Mouse (Mus musculus) gastrocnemius, postnatal 4 days (tissue): ENCODE measurements around the gene Syt2. TPM values are rescaled to one million over a fixed set of nuclear protein-coding genes. Genes with fewer than 3 reads are reported as not detected.

Source experiments
- DNase-seq, 2 experiments: peaks; one replicate each; pipeline ENCODE4 v3.0.0; 2021 to 2022; ENCODE audit warnings: low spot score in 2 of 2, mixed read lengths in 2 of 2
- total RNA-seq, 2 experiments: library from RNA; stranded (reverse); gene quantifications; 2 replicates each; pipeline ENCODE4 v1.2.3; 2021

The Syt2 gene
- total RNA-seq, 2 experiments from 2014 or later: 0.08 TPM; not detected in 1

DNA sequence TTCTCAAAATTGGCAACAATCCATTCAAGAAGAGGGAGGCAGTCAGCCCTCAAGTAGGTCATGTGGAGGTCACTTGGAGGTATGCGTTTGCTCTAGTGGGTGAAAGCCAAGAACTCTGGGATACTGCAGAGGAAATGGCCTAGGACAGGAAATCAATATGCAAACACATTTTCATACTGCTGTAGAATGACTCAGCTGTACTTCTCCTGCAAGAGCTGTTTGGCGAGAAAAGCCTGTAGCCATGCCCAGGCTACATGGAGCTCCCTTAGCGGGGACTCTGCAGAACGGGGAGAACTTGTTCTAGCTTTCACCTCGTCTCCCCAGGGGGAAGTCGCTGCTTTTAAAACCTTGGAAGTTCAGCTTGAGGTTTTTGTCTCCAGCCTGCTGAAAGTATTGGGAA, 124.9 kb downstream of the Syt2 start:
- peak in 1 of 2 experiments; percentile 47 for DNase-seq

DNA sequence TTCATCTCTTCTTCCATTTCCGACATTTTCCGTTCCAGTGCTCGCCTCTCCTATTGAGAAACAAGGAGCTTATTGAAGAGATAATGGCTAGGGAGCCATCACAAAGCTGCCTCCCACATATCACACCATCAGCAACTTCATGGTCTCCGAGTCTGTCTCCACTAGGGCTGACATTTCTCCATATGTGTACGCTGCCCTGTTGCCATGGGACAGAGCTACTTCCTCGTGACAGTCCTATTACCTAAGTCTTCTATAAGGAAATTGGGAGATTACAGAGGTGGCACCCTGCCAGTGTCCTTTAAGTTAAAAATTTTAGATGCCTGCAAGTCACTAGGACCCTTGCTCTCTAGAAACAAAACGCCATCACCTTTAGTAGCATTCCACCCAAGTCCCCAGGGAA, 125.5 kb downstream of the Syt2 start:
- DNase-seq: no peak

DNA sequence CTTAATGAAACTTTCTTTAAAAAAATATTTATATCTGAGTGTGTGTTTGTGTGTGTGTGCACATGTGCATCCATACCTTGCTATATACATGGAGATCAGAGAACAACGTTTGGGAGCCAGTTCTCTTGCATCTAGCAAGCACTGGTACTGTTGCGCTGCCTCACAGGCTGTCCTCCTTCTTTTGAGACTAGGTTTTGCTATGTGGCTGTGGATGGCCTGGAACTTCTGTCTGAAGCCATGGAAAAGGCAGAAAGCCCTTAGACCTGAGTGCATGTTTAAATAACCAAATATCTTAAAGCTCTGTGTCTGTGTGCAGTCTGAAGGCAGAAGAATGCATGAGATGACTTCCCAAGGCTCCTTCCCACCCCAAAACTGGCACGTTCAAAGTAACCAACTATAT, 126.3 kb downstream of the Syt2 start:
- no peak for DNase-seq

DNA sequence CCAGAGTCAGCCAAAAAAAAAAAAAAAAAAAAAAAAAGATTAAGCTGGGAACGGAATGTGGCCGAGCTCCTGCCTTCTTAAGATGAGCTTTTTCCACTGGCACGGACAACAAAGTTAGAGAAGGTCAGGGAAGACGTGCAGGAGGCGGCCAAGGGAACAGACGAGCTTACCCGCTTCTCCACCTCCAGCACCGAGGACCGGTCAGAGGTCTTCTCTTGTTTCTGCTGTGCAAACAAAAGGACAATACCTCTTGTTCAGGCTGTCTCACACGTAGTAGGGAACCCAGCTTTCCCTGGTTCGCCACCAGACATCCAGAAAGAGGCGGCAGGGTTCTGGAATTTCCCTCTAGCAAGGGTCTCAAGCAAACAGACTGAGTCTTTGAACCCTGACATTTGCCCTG, 126.8 kb downstream of the Syt2 start:
- no peak for DNase-seq

DNA sequence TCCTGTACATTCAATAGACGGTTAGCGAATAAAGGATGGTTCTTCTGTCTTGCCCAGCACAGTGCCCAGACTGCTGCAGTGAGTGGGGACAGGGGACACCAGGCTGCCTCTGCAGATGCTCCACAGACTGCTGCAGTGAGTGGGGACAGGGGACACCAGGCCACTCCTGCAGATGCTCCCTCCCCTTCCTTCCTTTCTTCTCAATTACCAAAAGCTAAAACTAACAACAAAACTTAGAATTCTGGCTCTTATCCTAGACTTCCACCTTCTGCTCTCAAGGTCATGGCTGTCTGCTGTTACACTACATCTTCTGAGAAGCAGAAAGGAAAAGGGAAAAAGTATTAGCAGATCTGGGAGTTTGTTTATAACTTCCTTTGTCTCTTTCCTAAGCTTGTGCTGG, 127.8 kb downstream of the Syt2 start:
- DNase-seq: no peak

DNA sequence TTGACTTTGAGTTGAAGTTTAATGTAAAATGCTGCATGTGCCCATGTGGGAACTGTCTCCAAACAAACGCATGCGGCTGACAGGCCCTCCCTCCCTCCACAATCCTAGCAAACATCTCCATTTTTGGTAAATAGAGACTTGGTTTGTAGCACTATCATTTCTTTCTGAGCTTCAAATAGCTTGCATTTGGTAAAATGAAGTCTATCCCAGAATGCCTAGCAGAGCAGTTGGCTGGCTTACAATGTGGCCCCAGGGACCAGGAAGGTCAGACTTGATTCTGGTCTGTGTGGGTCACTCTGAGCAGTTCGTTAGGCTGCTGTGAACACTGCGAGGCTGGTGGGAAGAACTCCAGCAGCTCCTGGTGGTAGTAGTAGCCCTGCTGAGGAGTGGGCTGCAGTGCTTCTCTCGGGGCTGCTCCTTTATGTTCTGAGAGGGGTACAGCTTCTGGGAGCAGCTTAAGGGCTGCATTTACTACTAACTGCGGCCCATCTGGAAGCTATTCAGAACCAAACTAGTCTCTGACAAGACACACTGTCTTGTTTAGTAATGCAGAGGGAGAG, 128.3 kb downstream of the Syt2 start:
- DNase-seq: no peak

DNA sequence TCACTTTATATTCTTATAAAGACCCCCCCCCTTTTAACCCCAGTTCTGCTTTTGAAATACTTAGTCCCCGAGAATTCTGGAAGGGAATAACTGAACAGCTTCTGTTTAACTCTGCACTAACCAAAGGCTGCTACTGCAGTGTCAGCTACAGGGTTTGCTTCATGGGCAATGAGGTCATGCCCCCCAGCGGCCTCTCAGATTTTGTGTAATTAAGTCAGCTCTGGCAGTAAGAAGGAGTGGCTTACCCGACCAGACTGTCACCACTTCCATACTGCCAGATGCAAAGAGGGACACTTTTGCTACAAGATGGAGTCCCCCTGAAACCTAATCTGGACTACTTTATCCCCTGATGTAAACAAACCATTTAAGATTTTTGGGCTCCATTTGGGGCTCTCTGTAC, 129.2 kb downstream of the Syt2 start:
- no peak for DNase-seq

DNA sequence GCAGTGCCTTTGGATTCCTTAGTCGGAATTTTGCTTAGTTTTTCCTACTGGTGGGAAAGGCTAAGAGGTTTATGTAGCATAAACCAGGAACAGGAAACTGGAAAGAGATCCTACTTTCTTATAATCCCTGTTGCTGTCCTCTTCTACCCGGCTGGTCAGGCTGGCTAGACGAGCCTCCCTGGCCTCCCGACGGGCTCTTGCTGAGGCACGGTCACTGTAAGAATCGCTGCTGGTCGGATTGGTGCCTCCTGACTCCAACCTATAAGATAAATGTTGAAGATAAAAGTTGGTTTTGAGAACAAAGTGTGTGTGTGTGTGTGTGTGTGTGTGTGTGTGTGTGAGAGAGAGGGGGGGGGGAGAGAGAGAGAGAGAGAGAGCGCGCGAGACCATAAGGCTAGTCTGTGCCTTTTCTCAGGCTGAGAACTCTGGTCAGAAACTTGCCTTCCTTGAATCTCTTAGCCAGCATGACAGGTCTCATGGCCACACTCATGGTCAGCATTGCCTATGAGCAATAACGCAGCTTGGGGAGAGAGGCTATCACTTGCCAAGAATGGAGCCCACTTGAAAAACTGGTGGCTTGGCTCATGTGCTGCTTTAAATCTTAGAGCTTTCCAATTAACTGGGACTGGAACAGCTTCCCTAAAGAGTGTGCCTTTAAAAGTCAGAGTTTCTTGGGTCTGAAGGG, 130.9 kb downstream of the Syt2 start:
- no peak for DNase-seq

DNA sequence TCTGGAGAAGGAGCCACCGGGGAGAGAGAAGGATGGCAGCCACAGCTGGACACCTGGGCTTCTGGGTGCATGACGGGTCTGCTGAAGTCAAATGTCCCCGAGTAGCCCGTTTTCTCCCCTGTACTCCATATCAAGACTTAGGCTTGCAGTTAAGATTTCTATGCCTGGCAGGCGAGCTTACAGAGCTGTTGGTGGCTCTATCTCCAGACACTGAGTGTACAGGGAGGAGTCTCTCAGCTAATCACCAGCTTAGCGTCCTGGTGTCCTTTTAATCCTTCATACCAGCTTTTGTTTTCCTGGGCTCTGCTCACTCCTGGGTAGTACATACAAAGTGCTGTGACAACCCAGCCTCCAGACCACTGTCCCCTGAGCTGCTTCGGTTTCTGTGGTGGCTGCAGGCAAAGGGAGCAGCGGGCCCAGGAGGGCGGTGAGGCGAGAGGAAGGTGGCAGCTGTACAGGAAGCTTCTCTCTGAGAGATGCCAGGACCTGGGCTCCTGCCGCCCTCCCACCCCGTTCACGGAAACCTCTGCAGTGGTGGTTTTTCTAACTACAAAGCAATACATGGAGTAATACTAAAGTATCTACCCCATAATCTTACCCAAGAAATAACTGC, 131.6 kb downstream of the Syt2 start:
- no peak for DNase-seq

DNA sequence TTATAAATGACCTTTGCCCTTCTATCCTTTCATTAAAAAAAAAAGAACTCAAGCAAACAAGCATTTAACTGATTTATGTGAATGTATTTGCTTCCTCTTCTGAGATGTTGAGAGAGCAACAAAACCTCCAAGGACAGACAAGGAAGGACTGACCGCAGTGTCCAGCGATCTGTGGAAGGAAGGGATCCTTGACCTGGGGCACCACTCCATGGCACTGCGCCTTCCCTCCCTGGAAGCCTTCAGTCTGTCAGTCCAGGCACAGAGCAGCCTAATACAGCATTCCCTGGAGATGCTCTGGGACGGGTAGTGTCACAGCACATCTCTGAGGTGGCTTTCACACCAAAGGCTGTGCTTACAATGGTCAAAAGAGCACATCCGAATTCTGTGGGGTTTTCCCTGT, 136.3 kb downstream of the Syt2 start:
- DNase-seq: no peak

DNA sequence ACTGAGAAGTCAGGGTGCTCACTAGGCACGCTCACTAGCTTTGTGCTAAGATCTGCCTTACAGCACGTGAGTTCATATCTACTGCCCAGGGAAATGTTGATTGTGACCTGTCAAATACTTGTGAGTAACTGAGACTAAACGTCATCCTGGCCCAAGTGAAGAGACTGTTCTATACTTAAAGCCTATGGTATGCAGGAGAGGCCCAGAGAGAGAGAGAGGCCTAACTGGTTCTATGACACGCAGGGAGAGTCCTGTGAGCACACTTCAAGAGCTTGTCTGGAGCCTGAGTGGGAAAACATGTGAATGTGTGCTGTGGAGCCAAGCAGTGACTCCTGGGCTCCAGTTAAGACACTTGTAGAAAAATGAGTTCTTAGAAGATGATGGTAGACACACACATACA, 137.5 kb downstream of the Syt2 start:
- DNase-seq: no peak

DNA sequence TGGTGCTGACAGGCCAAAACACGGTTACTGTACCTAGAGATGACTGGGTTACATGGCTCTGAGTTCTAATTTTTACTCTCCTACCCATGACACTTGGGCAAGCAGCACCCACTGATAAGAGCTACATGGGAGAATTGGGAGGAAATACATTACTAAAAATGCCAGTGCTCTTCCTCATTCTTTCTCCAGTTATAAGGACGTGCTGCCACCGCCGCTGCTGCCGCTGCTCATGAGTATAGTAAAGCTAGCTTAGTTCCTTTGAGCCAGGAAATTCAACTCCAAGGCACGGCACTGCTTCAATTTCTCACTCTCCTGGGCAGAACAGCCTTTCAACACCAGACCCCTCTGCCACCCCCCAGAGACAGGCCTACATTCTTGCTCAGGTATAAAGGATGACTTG, 138.0 kb downstream of the Syt2 start:
- no peak for DNase-seq

DNA sequence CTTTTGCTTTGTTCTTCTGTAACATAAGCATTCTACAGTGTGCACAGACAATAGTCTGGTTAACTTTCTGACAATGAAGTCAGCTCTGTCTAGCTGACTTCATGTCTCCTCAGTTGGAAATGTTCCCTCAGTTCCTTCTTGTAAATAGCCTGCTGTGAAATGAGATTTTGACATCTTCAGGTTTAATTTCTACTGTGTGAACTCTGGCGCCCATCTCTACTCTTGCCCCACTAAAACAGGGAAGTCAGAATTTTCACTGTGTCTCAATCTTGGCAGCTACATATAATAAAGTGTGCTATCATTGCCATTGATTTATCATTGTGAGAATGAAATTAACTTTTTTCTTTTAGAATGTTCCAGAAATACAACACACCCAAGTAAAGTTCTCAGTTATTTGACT, 138.4 kb downstream of the Syt2 start:
- no peak for DNase-seq

DNA sequence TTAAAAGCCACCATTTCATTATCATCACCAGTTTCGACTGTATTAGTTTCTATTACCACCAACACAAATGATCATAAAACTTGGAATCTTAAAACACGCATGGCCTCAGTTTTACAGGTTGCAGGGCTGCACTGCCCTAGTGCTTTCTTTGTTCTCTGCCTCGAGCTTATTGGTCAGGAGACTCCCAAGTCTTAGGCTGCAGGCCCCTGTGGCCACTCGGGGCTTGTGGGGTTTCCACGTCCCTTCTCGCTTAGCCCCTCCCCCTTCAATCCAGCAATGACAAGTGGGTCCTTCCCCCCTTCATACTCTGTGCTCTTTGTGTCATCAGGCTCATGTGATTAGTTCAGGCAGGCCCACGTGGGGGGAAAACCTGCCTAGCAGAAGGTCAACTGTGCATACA, 141.6 kb downstream of the Syt2 start:
- DNase-seq: no peak

DNA sequence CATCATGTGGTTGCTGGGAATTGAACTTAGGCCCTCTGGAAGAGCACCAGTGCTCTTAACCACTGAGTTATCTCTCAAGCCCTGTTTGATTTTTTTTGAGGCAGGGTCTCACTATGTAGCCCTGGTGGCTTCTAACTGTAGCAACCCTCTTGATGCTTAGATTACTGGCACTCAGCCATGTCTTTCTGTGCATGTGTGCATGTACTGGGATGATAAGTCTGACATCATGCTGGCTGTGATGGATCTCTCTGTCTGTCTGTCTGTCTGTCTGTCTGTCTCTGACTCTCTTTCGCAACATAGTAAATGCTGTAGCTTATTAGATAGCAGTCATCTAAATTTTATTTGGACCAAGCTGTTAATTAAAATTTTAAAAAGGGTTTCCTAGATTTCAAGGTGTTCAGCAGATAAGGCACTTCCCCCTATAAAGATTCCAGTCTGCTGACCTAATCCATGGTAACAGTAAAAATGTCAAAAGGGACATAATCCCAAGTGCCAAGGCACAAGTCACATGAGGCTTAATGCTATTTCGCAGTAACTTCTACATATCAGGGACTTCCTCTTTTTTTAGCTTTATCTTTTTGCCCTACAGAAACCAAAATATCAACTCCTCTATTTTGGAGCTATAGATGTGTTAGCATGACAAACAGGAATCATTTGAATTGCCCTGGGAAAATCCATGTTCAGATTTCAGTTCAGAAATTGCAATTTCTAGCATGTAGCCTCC, 144.4 kb downstream of the Syt2 start:
- no peak for DNase-seq

DNA sequence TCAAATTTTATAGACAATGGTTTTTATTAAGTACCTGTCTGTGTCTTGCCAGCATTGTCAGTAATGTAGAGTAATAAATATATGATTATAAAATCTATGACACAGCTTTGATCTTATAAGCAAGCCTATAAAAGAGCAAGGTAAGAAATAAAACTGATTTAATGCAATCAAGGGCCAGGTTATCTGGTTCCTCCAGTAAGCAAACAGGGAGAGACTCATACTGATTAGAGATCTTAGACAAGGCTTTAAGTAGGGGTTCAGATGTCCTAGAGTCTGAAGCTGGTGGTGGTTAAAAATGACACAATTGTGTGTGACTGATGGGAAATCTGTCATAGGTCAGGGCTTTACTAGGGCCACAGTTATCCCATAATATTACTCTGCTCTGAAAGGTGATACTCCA, 145.0 kb downstream of the Syt2 start:
- DNase-seq: no peak

DNA sequence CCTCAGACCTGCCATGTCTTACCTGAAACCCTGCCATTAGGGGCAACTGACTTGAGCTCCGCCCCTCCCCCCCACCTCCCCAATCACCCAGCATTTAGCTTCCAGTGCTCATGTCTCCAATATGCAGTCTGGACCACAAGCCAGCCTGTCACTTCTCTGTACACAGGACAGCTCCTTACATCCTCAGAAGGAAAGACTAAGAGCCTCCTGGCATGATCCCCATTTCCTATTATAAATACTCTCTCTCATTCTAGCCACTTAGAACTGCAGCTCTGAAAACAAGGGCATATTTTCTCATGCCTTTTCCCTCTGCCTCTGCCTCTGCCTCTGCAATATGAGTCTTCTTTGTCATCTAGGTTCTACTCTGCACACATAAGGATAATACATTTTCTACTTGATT, 149.6 kb downstream of the Syt2 start:
- no peak for DNase-seq

DNA sequence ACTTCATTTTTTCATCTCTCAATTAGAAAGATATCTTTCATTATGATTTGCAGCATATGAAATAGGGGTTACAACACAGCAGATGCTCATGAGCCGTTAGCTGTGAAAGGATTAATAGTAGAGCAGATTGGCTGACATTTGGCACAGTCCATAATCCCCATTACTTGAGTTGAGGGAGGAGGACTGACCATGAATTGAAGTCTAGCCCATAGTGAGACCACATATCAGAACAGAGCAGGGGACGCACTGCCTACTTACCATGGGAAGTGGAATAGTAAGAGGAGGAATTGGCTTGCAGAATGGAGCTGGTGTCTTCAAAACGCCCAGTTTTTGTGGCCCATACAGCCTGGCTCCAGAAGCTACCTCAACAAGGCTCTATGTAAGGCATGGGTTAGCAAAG, 150.1 kb downstream of the Syt2 start:
- no peak for DNase-seq

DNA sequence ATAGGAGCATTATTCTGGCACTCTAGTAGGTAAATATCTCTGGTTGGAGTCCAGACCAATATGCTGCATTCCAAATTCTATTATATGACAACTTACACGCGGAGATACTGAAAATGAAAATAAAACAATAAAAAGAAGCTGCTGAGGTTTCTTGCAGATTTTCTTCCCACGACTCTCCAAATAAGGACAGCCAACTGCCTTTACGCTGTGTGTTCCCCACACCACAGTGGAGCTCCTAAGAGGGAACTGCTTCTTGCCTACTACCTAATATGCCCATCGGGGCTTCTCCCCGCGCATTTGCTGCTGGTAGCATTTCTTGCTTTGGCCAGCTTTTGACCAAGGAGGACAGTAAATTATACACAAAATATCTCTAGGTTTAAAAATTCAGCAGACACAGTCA, 155.3 kb downstream of the Syt2 start:
- DNase-seq: no peak

DNA sequence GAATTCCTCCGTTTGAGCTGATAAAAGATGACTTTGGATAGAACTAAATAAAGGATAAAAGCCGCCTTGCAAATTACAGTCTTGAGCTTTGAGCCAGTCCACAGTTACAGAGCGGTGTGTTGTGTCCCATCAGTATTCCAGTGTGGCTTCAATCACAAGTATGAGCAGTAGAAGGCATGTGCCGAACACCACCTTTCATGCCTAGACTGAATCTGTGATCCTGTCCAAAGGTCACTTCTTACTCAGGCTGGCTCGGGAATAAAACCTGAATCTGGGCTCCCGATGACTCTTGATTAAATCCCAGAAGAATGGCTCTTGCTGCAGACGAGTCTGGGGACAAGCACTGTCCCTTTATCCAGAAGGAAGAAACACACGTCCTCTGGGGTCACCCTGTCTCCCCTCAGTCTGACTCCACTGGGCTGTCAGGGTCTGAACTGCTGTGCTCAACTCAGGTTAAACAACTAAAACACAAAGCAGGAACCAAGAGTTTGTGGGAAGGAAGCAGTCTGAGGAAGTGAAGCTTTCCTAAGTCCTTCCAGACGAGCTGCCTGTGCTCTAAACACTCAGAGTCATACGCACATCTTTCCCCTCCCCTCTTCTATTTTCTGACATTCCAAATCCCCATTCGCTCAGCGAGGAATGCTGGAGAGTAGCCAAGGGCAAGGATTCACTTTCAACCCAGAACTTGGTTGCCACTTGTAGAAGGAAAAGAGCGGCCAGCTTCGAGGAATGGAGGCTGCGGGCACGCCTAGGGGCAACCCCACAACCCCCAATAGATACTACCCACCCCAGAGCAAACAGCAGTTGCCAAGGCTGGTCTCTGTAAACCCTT, 157.0 kb downstream of the Syt2 start:
- peak; percentile 57 to 78 for DNase-seq

DNA sequence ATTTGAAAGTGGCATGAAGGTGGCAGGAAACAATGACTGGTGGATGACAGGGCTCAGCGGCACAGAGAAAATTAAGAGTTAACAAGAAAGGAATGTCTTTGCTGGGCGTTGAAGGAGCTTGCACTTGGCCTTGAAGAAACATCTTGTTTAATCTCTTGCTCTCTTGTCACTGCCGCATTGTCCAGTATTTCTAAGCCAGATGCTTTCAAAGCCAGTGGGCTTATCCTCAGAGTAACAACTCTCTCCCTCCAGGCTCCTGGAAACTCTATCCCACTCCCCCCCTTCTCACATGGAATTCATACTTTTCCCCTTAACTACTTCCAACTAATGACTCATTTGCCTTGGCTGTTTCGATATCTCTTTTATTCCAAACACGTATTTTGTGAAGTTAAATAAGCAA, 157.9 kb downstream of the Syt2 start:
- no peak for DNase-seq

DNA sequence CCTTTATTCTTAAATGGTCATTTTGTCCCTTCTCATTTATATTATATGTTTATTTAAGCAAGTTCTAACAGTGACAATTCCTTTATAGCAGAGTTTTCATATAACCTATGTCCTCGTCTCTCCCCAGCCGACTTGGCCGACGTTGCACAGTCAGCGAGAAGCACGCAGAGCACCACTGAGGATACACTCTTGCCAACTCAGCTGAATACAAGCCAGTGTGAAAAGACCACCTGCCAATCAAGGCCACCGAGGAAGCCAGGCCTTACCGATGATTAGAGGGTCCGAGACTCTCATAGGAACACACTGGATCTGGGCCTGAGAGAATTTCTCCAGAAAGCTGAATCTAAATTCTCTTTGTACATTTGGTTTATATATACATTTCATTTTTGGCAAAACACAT, 159.0 kb downstream of the Syt2 start:
- no peak for DNase-seq
